Mouse (Mus musculus) ES-Bruce4 (cell line): ENCODE data around the gene Sp9. TPM values are rescaled to one million over a fixed set of nuclear protein-coding genes. Genes with fewer than 3 reads are reported as not detected.

ENCODE experiments used
- H3K27ac ChIP-seq: 2 replicates; pipeline ENCODE4 v1.5.1; 2012; ENCODE audit warnings: low read length, inconsistent platforms; ENCODE audit not compliant: insufficient read depth
- H3K27me3 ChIP-seq: 2 replicates; pipeline ENCODE4 v1.6.1; 2012; ENCODE audit warnings: mild to moderate bottlenecking, low read length, inconsistent platforms; ENCODE audit not compliant: control insufficient read depth, poor library complexity, insufficient read depth, severe bottlenecking
- H3K36me3 ChIP-seq: 2 replicates; pipeline ENCODE4 v1.6.1; 2012; ENCODE audit warnings: inconsistent platforms, mild to moderate bottlenecking, low read length, moderate library complexity; ENCODE audit not compliant: control insufficient read depth, poor library complexity, insufficient read depth, severe bottlenecking
- H3K4me1 ChIP-seq: one replicate; pipeline ENCODE4 v1.8.1; 2011; ENCODE audit warnings: low read length; ENCODE audit not compliant: control insufficient read depth, insufficient read depth
- H3K4me3 ChIP-seq: 2 replicates; pipeline ENCODE4 v1.5.1; 2011; ENCODE audit warnings: low read depth, mild to moderate bottlenecking, low read length
- H3K9ac ChIP-seq: 2 replicates; pipeline ENCODE4 v1.6.1; 2012; ENCODE audit warnings: low read depth, mild to moderate bottlenecking, inconsistent platforms; ENCODE audit not compliant: poor library complexity, severe bottlenecking
- H3K9me3 ChIP-seq: replicated peaks from 2 replicates; pipeline ENCODE4 v1.6.1; 2012; ENCODE audit warnings: mild to moderate bottlenecking, low read length, inconsistent platforms; ENCODE audit not compliant: control insufficient read depth, poor library complexity, insufficient read depth, severe bottlenecking
- CTCF ChIP-seq: IDR thresholded peaks from one replicate; pipeline ENCODE4 v1.8.1; 2011; ENCODE audit warnings: low read depth, low read length
- EP300 ChIP-seq: IDR thresholded peaks from 2 replicates; pipeline ENCODE4 v1.6.1; 2011; ENCODE audit warnings: low read depth, low read length; ENCODE audit not compliant: insufficient read depth
- POLR2A ChIP-seq: IDR thresholded peaks from one replicate; pipeline ENCODE4 v1.8.1; 2011; ENCODE audit warnings: low read length; ENCODE audit not compliant: insufficient read depth
- polyA plus RNA-seq: library from polyadenylated mRNA; stranded (reverse); fragments of >200 nt; gene quantifications from 2 replicates; pipeline ENCODE4 v1.2.4, GENCODE M21; 2011; ENCODE audit warnings: low read depth; ENCODE audit not compliant: missing spikeins, insufficient read depth, insufficient read length

Sp9 gene
- polyA plus RNA-seq, 1 experiment = not detected

DNA sequence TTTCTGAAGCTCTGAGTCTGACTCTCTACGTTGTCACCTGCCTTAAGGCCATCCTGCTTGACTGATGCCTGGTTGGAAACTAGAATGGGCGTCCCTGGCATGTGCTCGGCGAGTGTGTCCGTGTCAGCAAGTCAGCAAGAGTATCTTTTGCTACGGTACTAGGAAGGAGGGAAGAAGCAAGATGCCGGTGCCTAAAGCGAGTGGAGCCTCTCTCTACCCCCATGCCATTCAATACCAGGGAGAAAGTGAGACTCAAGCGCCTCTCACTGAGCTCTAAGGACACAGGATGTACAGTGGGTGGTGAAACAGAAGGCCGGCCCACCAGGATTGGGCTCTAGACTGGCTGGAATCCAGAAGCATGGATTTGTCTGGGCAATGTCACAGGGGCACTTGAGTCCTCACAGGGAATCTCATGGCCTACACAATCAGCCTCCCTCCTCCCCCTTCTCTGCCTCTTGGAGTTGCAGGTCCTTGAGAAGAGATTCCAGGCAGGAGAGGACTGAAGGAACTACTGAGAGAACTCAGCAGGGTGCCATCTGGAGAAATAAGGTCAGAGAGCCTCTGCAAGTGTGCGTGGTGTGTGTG is 7.0 kb upstream of the Sp9 start:
- Histone ChIP-seq H3K4me1 (no peaks in the 10 kb centered on the region), H3K36me3 (no peaks in the 10 kb centered on the region), H3K9ac (no peak overlapping the region), H3K9me3 (peaks cover 4% of the 10 kb centered on the region), H3K4me3 (no peak overlapping the region), H3K27ac (no peak overlapping the region), H3K27me3 (peaks cover 10% of the 10 kb centered on the region; the same call in 1 of the 2 replicates)
- TF ChIP-seq POLR2A (no peak), EP300 (no peak), CTCF (no peak)

GRCm38 (mm10) chr2:73266011-73266410 is 5.7 kb upstream of the Sp9 start:
- H3K4me1 ChIP-seq = no peaks in the 10 kb centered on the region
- TF ChIP-seq CTCF = no peak
- no peak for TF ChIP-seq POLR2A
- no peak for TF ChIP-seq EP300
- H3K9ac ChIP-seq = no peak overlapping the region
- no peaks in the 10 kb centered on the region for H3K36me3 ChIP-seq
- no peak overlapping the region for H3K4me3 ChIP-seq
- no peak overlapping the region for H3K27ac ChIP-seq
- peaks cover 2% of the 10 kb centered on the region for H3K9me3 ChIP-seq
- peaks cover 19% of the 10 kb centered on the region for H3K27me3 ChIP-seq

GRCm38 (mm10) chr2:73266623-73267022 is 5.1 kb upstream of the Sp9 start:
- no peaks in the 10 kb centered on the region for H3K4me1 ChIP-seq
- peaks cover 25% of the 10 kb centered on the region for H3K27me3 ChIP-seq
- TF ChIP-seq CTCF (no peak), POLR2A (no peak), EP300 (no peak)
- H3K36me3 ChIP-seq = no peaks in the 10 kb centered on the region
- H3K9ac ChIP-seq = no peak overlapping the region
- H3K4me3 ChIP-seq = no peak overlapping the region
- H3K27ac ChIP-seq = no peak overlapping the region
- no peaks in the 10 kb centered on the region for H3K9me3 ChIP-seq

DNA sequence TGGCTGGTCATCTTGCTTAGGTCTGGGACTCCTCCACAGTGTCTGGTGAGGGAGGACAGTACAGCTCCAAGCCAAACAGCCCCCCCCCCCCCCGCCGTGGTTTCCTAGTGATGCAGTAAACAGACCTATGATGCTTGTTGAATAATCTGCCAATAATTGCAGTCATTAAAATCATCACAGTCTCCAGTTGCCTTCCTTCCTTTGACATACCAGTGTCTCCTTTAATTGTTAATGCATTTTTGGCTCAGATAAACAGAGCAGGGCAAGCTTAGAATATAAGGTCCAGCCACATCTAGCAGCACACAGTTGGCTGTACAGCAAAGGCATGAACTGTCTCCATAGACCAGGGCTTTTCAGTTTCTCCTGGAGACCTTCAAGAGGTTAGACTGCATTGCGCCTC is 4.5 kb upstream of the Sp9 start:
- Histone ChIP-seq H3K9ac (no peak overlapping the region), H3K4me3 (no peak overlapping the region), H3K36me3 (no peaks in the 10 kb centered on the region), H3K27ac (no peak overlapping the region), H3K4me1 (no peaks in the 10 kb centered on the region), H3K27me3 (peaks cover 31% of the 10 kb centered on the region), H3K9me3 (no peaks in the 10 kb centered on the region)
- TF ChIP-seq POLR2A = no peak
- no peak for TF ChIP-seq CTCF
- TF ChIP-seq EP300 = no peak

- peaks cover 36% of the 10 kb centered on the region for H3K27me3 ChIP-seq
- no peak overlapping the region for H3K9ac ChIP-seq
- no peak overlapping the region for H3K4me3 ChIP-seq
- no peaks in the 10 kb centered on the region for H3K36me3 ChIP-seq
- no peaks in the 10 kb centered on the region for H3K4me1 ChIP-seq
- no peaks in the 10 kb centered on the region for H3K9me3 ChIP-seq
- no peak overlapping the region for H3K27ac ChIP-seq
- TF ChIP-seq CTCF (no peak), EP300 (no peak), POLR2A (no peak)
These were observed 3.9 kb upstream of the Sp9 start for GRCm38 (mm10) chr2:73267818-73268217.

DNA sequence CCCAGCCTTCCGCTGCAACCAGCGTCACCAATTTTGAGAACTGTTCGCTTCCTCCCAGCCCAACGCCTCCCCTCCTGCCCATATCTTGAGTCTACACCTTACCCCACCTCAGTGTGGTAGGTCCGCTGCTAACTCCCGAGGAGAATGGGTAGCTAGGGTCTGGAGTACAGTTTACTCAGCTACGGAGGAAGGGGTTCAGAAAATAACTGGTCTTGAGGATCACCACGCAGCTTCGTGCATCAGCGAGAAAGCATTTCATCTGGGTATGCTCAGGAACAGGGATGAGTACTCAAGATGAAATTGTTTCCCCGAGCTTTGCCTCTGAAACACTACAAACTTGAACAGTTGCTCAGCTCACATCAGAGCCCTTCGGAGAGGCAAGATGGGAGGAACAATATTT is 3.4 kb upstream of the Sp9 start:
- H3K4me3 ChIP-seq = no peak overlapping the region
- H3K9me3 ChIP-seq = no peaks in the 10 kb centered on the region
- no peak overlapping the region for H3K9ac ChIP-seq
- peaks cover 40% of the 10 kb centered on the region for H3K27me3 ChIP-seq
- no peak overlapping the region for H3K27ac ChIP-seq
- H3K36me3 ChIP-seq = no peaks in the 10 kb centered on the region
- H3K4me1 ChIP-seq = no peaks in the 10 kb centered on the region
- TF ChIP-seq EP300 = no peak
- no peak for TF ChIP-seq CTCF
- TF ChIP-seq POLR2A = no peak
